Mouse (Mus musculus): Measurements from ENCODE around the gene Mical2.
A peak's percentile ranks its signal among the peaks of the same experiment; 100 is the strongest.

Gene Mical2

DNA sequence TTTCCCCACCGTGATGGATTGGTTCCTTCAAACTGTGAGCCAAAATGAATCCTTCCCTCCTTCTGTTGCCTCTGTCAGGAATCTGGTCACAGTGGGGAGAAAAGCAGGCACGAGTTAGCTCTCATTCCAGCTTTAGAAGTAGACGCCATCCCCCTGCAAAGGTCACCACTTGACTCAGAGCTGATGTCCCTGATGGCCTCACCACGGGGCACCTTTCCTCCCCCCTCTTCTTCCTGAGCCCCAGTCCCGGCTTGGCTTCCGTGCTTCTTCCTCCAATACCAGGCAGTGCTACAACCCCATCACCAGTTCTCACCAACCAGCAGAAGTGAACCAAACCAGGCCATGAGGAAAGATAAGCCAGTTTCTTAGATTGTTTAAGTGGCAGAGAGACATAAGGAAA is 16.9 kb downstream of the Mical2 start:
- no peak for DNase-seq

- peak; percentile 75 for DNase-seq
These were observed 18.4 kb downstream of the Mical2 start for GRCm38 (mm10) chr7:112244071-112244470.

- DNase-seq: no peak
These were observed 19.0 kb downstream of the Mical2 start for GRCm38 (mm10) chr7:112244683-112245082.

- DNase-seq: no peak
These were observed 20.3 kb downstream of the Mical2 start for GRCm38 (mm10) chr7:112245839-112246438.

- no peak for DNase-seq
These were observed 20.8 kb downstream of the Mical2 start for GRCm38 (mm10) chr7:112246442-112246841.

GRCm38 (mm10) chr7:112247890-112248289 is 22.2 kb downstream of the Mical2 start:
- DNase-seq: no peak

GRCm38 (mm10) chr7:112249476-112249875 is 23.8 kb downstream of the Mical2 start:
- DNase-seq: peak in 1 of 2 experiments; percentile 17

DNA sequence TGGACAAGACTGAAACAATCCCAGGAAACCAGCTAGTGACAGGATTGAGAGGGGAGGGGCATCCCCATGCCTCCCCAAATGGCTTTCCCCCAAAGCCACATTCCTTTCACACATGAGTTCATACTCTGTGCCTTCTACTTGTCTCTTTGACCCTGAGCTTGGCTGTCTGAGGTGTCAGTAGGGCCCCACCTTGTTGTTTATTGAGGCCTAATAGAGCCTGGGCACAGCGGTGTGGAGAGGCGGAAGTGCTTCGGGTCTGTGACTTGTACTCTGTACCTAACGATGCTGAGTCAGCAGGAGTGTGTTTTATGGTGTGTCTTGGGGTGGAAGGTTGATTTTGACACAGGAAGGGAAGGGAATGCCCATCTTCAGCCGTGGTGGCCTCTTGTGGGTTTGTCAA is 26.4 kb downstream of the Mical2 start:
- DNase-seq: no peak

- no peak for DNase-seq
These were observed 28.6 kb downstream of the Mical2 start for GRCm38 (mm10) chr7:112254233-112254632.

- DNase-seq: peak in 1 of 2 experiments; percentile 56
These were observed 29.7 kb downstream of the Mical2 start for GRCm38 (mm10) chr7:112255248-112255866.

DNA sequence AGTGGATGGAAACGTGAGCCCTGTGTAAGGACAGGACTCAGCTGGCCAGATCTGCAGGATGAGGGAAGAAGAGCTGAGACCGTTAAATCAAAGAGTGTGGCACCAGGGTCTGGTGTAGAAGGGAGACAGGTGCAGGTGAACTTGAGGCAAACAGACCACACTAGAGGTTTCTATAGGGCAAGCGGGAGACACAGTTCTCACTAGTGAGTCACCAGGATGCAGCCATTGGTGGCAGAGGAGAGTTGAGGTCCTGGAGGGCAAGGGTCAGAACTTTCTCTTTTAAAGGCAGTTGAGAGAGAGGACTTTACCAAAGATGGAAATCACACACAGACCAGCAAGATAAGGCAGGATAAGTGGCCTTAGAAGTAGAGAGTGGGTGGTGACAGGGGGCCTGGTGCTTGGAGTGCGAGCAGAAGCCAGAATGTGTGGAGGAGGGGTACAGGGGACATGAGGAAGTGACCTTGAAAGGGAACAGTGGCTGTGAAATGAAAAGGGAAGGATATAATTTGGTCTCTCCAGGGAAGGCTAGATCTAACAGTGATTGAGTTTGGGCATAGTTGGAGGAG is 32.8 kb downstream of the Mical2 start:
- no peak for DNase-seq

- DNase-seq: no peak
These were observed 33.6 kb downstream of the Mical2 start for GRCm38 (mm10) chr7:112259286-112259685.

GRCm38 (mm10) chr7:112261121-112261520 is 35.5 kb downstream of the Mical2 start:
- DNase-seq: no peak

- DNase-seq: no peak
These were observed 41.6 kb downstream of the Mical2 start for GRCm38 (mm10) chr7:112267266-112267665.

DNA sequence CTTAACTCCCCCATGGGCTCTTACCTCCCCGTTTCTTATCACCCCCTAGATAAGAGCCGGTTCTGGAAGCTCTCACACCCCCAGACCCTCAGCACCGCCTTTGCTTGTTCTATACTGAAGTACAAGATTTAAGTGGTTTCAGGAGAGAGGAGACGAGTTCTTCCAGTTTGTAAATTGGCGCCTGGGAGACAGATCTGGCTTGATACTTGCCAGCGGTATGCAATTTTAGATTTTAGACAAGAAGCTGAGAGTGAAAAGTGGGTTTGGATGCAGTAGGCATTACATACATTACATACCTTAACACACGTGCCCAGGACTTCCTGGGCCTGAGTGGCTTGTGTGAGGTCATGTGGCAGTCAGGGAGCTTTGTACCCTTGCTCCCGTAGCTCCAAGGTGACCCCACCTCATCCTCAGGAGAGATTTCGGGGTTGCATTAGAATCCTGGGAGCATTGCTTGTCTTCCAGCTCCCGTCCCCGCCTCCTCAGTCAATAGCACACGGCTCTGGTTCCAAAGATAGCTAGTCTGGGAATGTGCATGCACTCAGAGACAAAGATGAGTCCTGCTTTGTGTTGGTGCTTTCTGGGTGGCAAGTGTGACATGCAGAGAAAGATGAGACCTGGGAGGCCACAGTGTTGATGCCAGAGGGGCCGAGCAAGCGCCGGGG is 43.2 kb downstream of the Mical2 start:
- DNase-seq: no peak

- peak; percentile 68 to 69 for DNase-seq
These were observed 45.2 kb downstream of the Mical2 start for GRCm38 (mm10) chr7:112270870-112271269.

- DNase-seq: no peak
These were observed 46.0 kb downstream of the Mical2 start for GRCm38 (mm10) chr7:112271627-112272026.

GRCm38 (mm10) chr7:112272692-112273091 is 47.0 kb downstream of the Mical2 start:
- DNase-seq: no peak

- no peak for DNase-seq
These were observed 47.8 kb downstream of the Mical2 start for GRCm38 (mm10) chr7:112273451-112273850.

GRCm38 (mm10) chr7:112274611-112275010 is 49.0 kb downstream of the Mical2 start:
- no peak for DNase-seq

DNA sequence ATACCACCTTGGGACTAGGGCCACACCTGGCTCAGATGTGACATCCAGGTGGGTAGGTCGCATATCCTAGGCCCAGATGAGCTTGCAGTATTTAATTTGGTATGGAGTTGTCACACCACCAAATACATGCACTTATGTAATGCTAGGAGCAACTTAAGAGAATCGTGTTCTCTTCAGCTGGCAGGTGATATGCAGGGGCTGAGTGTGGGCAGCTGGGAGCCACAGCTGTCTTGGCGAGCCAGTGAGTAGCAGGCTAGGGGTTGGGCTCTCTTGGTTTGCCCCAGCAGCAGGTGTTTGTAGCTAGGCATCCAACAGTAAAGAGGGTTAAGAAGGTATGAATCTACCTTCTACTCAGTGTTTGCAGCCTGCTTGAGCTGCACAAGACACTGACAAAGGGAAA is 49.4 kb downstream of the Mical2 start:
- DNase-seq: no peak

GRCm38 (mm10) chr7:112275883-112276282 is 50.2 kb downstream of the Mical2 start:
- DNase-seq: no peak

- no peak for DNase-seq
These were observed 51.2 kb downstream of the Mical2 start for GRCm38 (mm10) chr7:112276823-112277222.

DNA sequence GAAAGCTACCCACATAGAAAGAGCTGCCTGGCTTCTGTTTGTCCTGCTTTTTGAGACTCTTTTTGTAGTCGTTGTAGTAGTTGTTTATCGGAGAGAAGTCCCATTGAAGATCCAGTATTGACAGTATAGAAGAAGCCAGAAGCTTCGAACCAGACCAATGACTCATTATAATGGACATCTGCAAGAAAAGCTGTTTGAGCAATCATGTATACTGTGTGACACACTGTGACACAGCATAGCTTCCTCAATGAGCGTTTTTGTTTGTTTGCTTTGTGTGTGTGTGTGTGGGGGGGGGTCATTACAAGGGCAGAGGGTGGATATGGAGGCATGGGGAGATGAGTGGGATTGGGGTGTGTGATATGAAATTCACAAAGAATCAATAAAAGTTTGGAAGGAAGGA is 53.0 kb downstream of the Mical2 start:
- DNase-seq: no peak
